8 mouse cellular contexts compared by ENCODE assay signal in genomic region chr1:180767541-180768333, GRCm38 (mm10). TPM values are rescaled to one million over a fixed set of nuclear protein-coding genes. Genes with fewer than 3 reads are reported as not detected.
DNase-seq lines count a peak whose midpoint lies in the region; ATAC-seq and TF ChIP-seq lines count a peak whose summit lies in the region.

No protein-coding gene starts in this region.

- intact Hi-C loops in heart, adult 2 months (cut with DNase I): loop anchor here (1.0 kb wide), 1 partner anchor 44 kb away; no protein-coding TSS in a partner anchor
- intact Hi-C loops in heart, postnatal 10 days (cut with DNase I): loop anchor here (2.0 to 5.0 kb wide), 2 partner anchors 45 to 95 kb away; partner anchors contain the start of gene H3f3a

- peak overlapping the region; percentile 68 for H3K27ac ChIP-seq in heart, adult 2 months
- peak overlapping the region; percentile 86 for H3K27ac ChIP-seq in embryonic facial prominence, embryonic 10.5 days (replicated peaks)
- H3K27ac ChIP-seq in intestine, embryonic 15.5 days: peak overlapping the region; percentile 72
- peak overlapping the region; percentile 73 for H3K27ac ChIP-seq in midbrain, embryonic 14.5 days (replicated peaks; ENCODE audit: low read depth, low read length)

- peak overlapping the region; percentile 93 for H3K4me2 ChIP-seq in intestine, embryonic 15.5 days (replicated peaks)
- H3K4me2 ChIP-seq in midbrain, embryonic 14.5 days (ENCODE audit: low read length): peak overlapping the region; percentile 69

- TF ChIP-seq POLR2A in heart, adult 2 months (IDR thresholded peaks at IDR 0.05; ENCODE audit: insufficient read depth, low read depth, low read length): no peak

- TF ChIP-seq CTCF in heart, adult 2 months (IDR thresholded peaks at IDR 0.05): no peak

- WGBS in heart, adult 2 months: 26% methylated on average over 10 of the region's 10 CpGs
- 16% methylated on average over 10 of the region's 10 CpGs for WGBS in embryonic facial prominence, embryonic 10.5 days
- WGBS in intestine, embryonic 15.5 days: 14% methylated on average over 10 of the region's 10 CpGs
- WGBS in midbrain, embryonic 14.5 days: 12% methylated on average over 10 of the region's 10 CpGs

- H3K79me2 ChIP-seq in heart, adult 2 months (replicated peaks; ENCODE audit: control insufficient read depth, insufficient read depth, low read length): no peaks in the 10 kb centered on the region

- peak overlapping the region; percentile 78 for H3K9ac ChIP-seq in heart, adult 2 months (ENCODE audit: low read depth, low read length)
- peak overlapping the region; percentile 68 for H3K9ac ChIP-seq in intestine, embryonic 15.5 days
- peak overlapping the region; percentile 61 for H3K9ac ChIP-seq in midbrain, embryonic 14.5 days (replicated peaks; ENCODE audit: low read length)

- DNase-seq in heart, adult 2 months: no peak
- no peak for DNase-seq in heart, postnatal 10 days
- DNase-seq in embryonic facial prominence, embryonic 10.5 days (ENCODE audit: low spot score): no peak
- DNase-seq in midbrain, embryonic 14.5 days: peak; percentile 27
- no peak for DNase-seq in urinary bladder, postnatal 10 days (ENCODE audit: low spot score)
- DNase-seq in testis, postnatal 14 days (ENCODE audit: low spot score): no peak

- no peaks in the 10 kb centered on the region for H3K36me3 ChIP-seq in heart, adult 2 months (ENCODE audit: control insufficient read depth, insufficient read depth, low read length)
- no peaks in the 10 kb centered on the region for H3K36me3 ChIP-seq in embryonic facial prominence, embryonic 10.5 days (replicated peaks)
- no peaks in the 10 kb centered on the region for H3K36me3 ChIP-seq in intestine, embryonic 15.5 days
- H3K36me3 ChIP-seq in midbrain, embryonic 14.5 days (ENCODE audit: control insufficient read depth, insufficient read depth, low read length): no peaks in the 10 kb centered on the region

- H3K4me1 ChIP-seq in heart, adult 2 months (ENCODE audit: control insufficient read depth, insufficient read depth, low read length): no peaks in the 10 kb centered on the region; the same call in 1 of the 2 replicates
- peaks cover 30% of the 10 kb centered on the region for H3K4me1 ChIP-seq in embryonic facial prominence, embryonic 10.5 days
- peaks cover 21% of the 10 kb centered on the region; the same call in 1 of the 2 replicates for H3K4me1 ChIP-seq in intestine, embryonic 15.5 days (replicated peaks)
- H3K4me1 ChIP-seq in midbrain, embryonic 14.5 days (ENCODE audit: control insufficient read depth, insufficient read depth, low read length): peaks cover 19% of the 10 kb centered on the region; the same call in 1 of the 2 replicates

- no peaks in the 10 kb centered on the region for H3K9me3 ChIP-seq in embryonic facial prominence, embryonic 10.5 days
- no peaks in the 10 kb centered on the region for H3K9me3 ChIP-seq in intestine, embryonic 15.5 days
- H3K9me3 ChIP-seq in midbrain, embryonic 14.5 days (ENCODE audit: control insufficient read depth, low read length): no peaks in the 10 kb centered on the region

- TF ChIP-seq EP300 in heart, adult 2 months (IDR thresholded peaks at IDR 0.05; ENCODE audit: insufficient read depth, low read depth, low read length): no peak

- H3K27me3 ChIP-seq in heart, adult 2 months (ENCODE audit: control insufficient read depth, insufficient read depth, low read length): no peaks in the 10 kb centered on the region
- H3K27me3 ChIP-seq in embryonic facial prominence, embryonic 10.5 days (replicated peaks; ENCODE audit: low read depth, poor library complexity, severe bottlenecking): peaks cover 17% of the 10 kb centered on the region
- no peaks in the 10 kb centered on the region for H3K27me3 ChIP-seq in intestine, embryonic 15.5 days (replicated peaks)
- no peaks in the 10 kb centered on the region for H3K27me3 ChIP-seq in midbrain, embryonic 14.5 days (ENCODE audit: control insufficient read depth, insufficient read depth, low read length)

- ATAC-seq in CD4-positive, CD25-positive, alpha-beta regulatory T cell, adult 4 months: peak; percentile 40
- ATAC-seq in intestine, embryonic 15.5 days: peak; percentile 42
- ATAC-seq in midbrain, embryonic 14.5 days (ENCODE audit: low FRiP score, low TSS enrichment): peak; percentile 7; the same call in 1 of the 2 replicates

- H3K4me3 ChIP-seq in heart, adult 2 months: peak overlapping the region; percentile 54
- peak overlapping the region; percentile 60 for H3K4me3 ChIP-seq in embryonic facial prominence, embryonic 10.5 days
- H3K4me3 ChIP-seq in intestine, embryonic 15.5 days (replicated peaks): peak overlapping the region; percentile 53
- peak overlapping the region; percentile 43 for H3K4me3 ChIP-seq in midbrain, embryonic 14.5 days (replicated peaks; ENCODE audit: low read depth, low read length)

RNA-seq across cellular contexts. Expression of gene Acbd3, which starts 41.9 kb away (rescaled TPM):
- 10 to 100 TPM; 20.6 to 23.8 TPM for total RNA-seq in heart, adult 2 months (2021)
- polyA plus RNA-seq in heart, adult 2 months (2012; rRNA removed): 9.0 and 15.7 TPM in 2 replicates
- 10 to 100 TPM; 29.9 to 31.5 TPM for total RNA-seq in heart, postnatal 10 days (2021)
- polyA plus RNA-seq in CD4-positive, CD25-positive, alpha-beta regulatory T cell, adult 4 months (2017; shearing (Covaris generic)): 10 to 100 TPM; 11.2 to 16.1 TPM
- 16.6 and 18.5 TPM in 2 replicates for polyA plus RNA-seq in embryonic facial prominence, embryonic 10.5 days (2016; fragmentation: Nextera tagmentation; extraction: Ambion mirVana)
- 18.8 and 20.0 TPM in 2 replicates for polyA plus RNA-seq in intestine, embryonic 15.5 days (2015; fragmentation: Nextera tagmentation; extraction: Ambion mirVana)
- 25.2 and 27.2 TPM in 2 replicates for polyA plus RNA-seq in midbrain, embryonic 14.5 days (2014; fragmentation: Nextera tagmentation; extraction: Ambion mirVana)

RNA-seq across cellular contexts. Expression of gene H3f3a, which starts 46.0 kb away (rescaled TPM):
- total RNA-seq in heart, adult 2 months (2021): 100 to 1,000 TPM; 405 to 430 TPM
- polyA plus RNA-seq in heart, adult 2 months (2012; rRNA removed): 258 and 363 TPM in 2 replicates
- total RNA-seq in heart, postnatal 10 days (2021): 100 to 1,000 TPM; 868 to 930 TPM
- 100 to 1,000 TPM; 579 to 648 TPM for polyA plus RNA-seq in CD4-positive, CD25-positive, alpha-beta regulatory T cell, adult 4 months (2017; shearing (Covaris generic))
- polyA plus RNA-seq in embryonic facial prominence, embryonic 10.5 days (2016; fragmentation: Nextera tagmentation; extraction: Ambion mirVana): 2,636 and 2,772 TPM in 2 replicates
- 1,771 and 1,977 TPM in 2 replicates for polyA plus RNA-seq in intestine, embryonic 15.5 days (2015; fragmentation: Nextera tagmentation; extraction: Ambion mirVana)
- polyA plus RNA-seq in midbrain, embryonic 14.5 days (2014; fragmentation: Nextera tagmentation; extraction: Ambion mirVana): 3,827 and 3,910 TPM in 2 replicates
